Mouse (Mus musculus) lung, adult 2 months (tissue): Measurements from ENCODE around the gene Lins1.

Source experiments
- CTCF ChIP-seq: fragments of 200-500 bp; IDR thresholded peaks from 2 replicates; pipeline ENCODE4 v1.5.1; 2011; ENCODE audit warnings: mild to moderate bottlenecking, low read length, control low read depth; ENCODE audit not compliant: insufficient read depth
- POLR2A ChIP-seq: fragments of 200-500 bp; IDR thresholded peaks from 2 replicates; pipeline ENCODE4 v1.6.1; 2011; ENCODE audit warnings: low read depth, mild to moderate bottlenecking, control low read depth, low read length, borderline replicate concordance; ENCODE audit errors: extremely low read depth

DNA sequence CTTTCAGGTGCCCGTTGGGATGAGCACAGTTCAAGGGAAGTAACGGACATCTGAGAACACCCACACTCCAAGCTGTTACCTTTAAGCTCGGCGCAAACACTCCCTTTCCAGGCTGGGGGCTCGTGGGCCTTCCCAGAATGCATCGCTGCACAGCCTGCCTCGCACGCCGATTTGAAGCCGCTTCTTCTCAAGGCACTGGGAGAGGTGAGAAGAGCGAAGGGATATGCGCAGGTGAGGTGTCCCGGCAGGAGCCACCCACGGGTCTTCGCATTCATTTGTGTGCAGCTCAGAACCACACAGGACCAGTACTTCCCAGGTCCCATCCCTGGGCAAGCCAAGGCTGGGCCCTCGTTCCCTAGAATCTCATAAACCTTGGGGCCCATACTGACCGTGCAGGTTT is 43.7 kb downstream of the Lins1 start:
- TF ChIP-seq CTCF (no peak), POLR2A (no peak)
